Mouse (Mus musculus) forebrain, embryonic 13.5 days (tissue): Measurements from ENCODE around the gene Cox8a. TPM values are rescaled to one million over a fixed set of nuclear protein-coding genes. Genes with fewer than 3 reads are reported as not detected.

Experiments used
- ATAC-seq: fragments of 200-750 bp; cut with Nextera tagmentation; 2 replicates; pipeline ENCODE4 v1.8.0; 2017
- H3K27ac ChIP-seq: fragments of 300-500 bp; sonication (generic); 2 replicates; pipeline ENCODE4 v1.5.1; 2015; ENCODE audit warnings: inconsistent platforms, mild to moderate bottlenecking, moderate library complexity
- H3K27me3 ChIP-seq: fragments of 300-500 bp; sonication (generic); 2 replicates; pipeline ENCODE4 v1.6.1; 2015; ENCODE audit warnings: mild to moderate bottlenecking, inconsistent platforms
- H3K36me3 ChIP-seq: fragments of 300-500 bp; sonication (generic); 2 replicates; pipeline ENCODE4 v1.6.1; 2015; ENCODE audit warnings: mild to moderate bottlenecking, inconsistent platforms; ENCODE audit not compliant: poor library complexity, severe bottlenecking
- H3K4me1 ChIP-seq: fragments of 300-500 bp; sonication (generic); 2 replicates; pipeline ENCODE4 v1.6.1; 2015; ENCODE audit warnings: inconsistent platforms
- H3K4me2 ChIP-seq: fragments of 300-500 bp; sonication (generic); 2 replicates; pipeline ENCODE4 v1.6.1; 2015; ENCODE audit warnings: inconsistent platforms, mild to moderate bottlenecking, moderate library complexity
- H3K4me3 ChIP-seq: fragments of 300-500 bp; sonication (generic); 2 replicates; pipeline ENCODE4 v1.5.1; 2015; ENCODE audit warnings: mild to moderate bottlenecking, inconsistent platforms
- H3K9ac ChIP-seq: fragments of 300-500 bp; sonication (generic); 2 replicates; pipeline ENCODE4 v1.6.1; 2015; ENCODE audit warnings: mild to moderate bottlenecking, inconsistent platforms
- H3K9me3 ChIP-seq: fragments of 300-500 bp; sonication (generic); replicated peaks from 2 replicates; pipeline ENCODE4 v1.6.1; 2016; ENCODE audit warnings: inconsistent platforms
- WGBS: fragments of 180-500 bp; shearing (Covaris S2); methylation state at CpG from one replicate; pipeline ENCODE4 v1.1.7; 2015; 5-methylcytosine and 5-hydroxymethylcytosine counted together
- polyA plus RNA-seq: library from polyadenylated mRNA; unstranded; fragments of >200 nt; fragmentation: Nextera tagmentation; extraction: Ambion mirVana; gene quantifications from 2 replicates; pipeline ENCODE4 v1.2.1, GENCODE M21; 2015

Cox8a gene
- polyA plus RNA-seq, 1 experiment from 2014 or later, result 749 TPM

DNA sequence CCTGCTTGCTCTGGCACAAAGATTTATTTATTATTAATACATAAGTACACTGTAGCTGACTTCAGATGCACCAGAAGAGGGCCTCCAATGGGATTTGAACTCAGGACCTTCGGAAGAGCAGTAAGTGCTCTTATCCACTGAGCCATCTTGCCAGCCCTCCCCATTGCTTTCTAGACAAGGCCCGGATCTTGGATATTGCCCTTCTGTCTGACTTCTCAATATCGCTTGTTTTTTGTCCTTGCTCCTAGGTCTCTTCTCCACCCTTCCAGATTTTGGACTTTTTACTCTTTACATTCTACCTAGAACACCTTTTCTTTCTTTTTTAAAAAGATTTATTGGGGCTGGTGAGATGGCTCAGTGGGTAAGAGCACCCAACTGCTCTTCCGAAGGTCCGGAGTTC, 1.3 kb upstream of the Cox8a start:
- Histone ChIP-seq H3K9ac (no peak overlapping the region), H3K27ac (no peak overlapping the region), H3K4me3 (no peak overlapping the region), H3K9me3 (no peaks in the 10 kb centered on the region), H3K27me3 (no peaks in the 10 kb centered on the region), H3K4me1 (peaks cover 34% of the 10 kb centered on the region), H3K4me2 (no peak overlapping the region), H3K36me3 (peaks cover 22% of the 10 kb centered on the region)
- WGBS, result 97% methylated on average over 5 of the region's 5 CpGs
- no peak for ATAC-seq

DNA sequence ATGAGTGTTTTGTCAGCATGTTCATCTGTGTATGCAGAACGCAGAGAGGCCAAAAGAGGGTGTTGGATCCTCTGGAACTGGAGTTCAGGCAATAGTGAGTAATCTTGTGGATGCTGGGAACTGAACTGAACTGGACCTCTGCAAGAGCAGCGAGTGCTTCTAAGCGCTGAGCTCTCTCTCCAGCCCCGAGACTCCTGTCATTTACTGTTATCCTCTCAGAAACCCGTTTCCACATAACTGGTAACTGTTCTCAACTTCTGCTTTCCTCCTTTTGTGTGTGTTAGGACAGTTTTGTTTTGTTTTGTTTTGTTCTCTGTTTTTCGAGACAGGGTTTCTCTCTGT, 481 bp upstream of the Cox8a start:
- peak overlapping the region; percentile 79 for H3K4me3 ChIP-seq
- peak overlapping the region; percentile 67 for H3K27ac ChIP-seq
- peak; percentile 52; the same call in 1 of the 2 replicates for ATAC-seq
- peak overlapping the region; percentile 82 for H3K4me2 ChIP-seq
- H3K4me1 ChIP-seq, result peaks cover 34% of the 10 kb centered on the region
- WGBS, result 7% methylated on average over 6 of the region's 6 CpGs
- no peaks in the 10 kb centered on the region for H3K27me3 ChIP-seq
- 0 out of 2 replicates have a peak overlapping the region, but pooled peaks have one; percentile 81 for H3K9ac ChIP-seq
- no peaks in the 10 kb centered on the region for H3K9me3 ChIP-seq
- peaks cover 30% of the 10 kb centered on the region for H3K36me3 ChIP-seq

DNA sequence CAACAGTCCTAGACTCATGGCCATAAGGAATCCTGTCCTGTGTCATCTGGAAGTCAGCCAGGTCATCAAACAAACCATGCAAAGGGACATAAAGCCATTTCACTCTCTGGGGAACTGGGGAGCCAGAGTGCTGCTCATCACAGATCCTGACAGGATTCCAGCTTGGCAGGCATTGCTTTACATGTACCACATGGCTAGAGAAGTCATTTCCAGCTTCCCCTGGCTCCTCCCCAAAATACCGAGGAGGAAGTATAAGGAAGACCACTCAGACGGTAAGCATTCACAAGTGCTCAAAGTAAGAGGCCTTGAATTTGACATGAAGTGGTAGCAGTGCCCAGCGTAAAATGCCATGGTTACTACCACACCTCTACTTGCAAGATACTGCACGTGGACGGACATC, 2.9 kb downstream of the Cox8a start:
- 92% methylated on average over 5 of the region's 5 CpGs for WGBS
- Histone ChIP-seq H3K9ac (no peak overlapping the region), H3K4me1 (peaks cover 34% of the 10 kb centered on the region), H3K4me3 (no peak overlapping the region), H3K36me3 (peaks cover 38% of the 10 kb centered on the region), H3K9me3 (no peaks in the 10 kb centered on the region), H3K27me3 (no peaks in the 10 kb centered on the region), H3K27ac (no peak overlapping the region), H3K4me2 (no peak overlapping the region)
- no peak for ATAC-seq

DNA sequence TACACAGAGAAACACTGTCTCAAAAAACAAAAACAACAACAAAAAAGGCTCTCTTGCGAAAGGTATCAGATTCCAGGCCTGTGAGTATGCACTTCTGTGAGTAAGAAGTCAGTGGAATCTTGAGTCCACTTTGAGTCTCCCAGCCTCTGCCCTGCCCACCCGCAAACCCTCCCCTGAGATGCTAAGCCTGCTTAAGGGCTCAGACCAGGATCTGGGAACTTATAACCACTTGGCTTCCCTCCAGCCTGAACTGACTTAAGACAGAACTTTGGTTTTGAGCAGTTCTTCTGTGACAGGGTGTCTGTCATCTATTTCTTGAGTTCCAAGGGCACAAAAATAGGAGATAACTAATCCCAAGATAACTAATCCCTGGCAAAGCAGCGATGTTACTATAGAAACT, 4.4 kb downstream of the Cox8a start:
- peaks cover 38% of the 10 kb centered on the region for H3K36me3 ChIP-seq
- no peak overlapping the region for H3K4me2 ChIP-seq
- H3K4me1 ChIP-seq, result peaks cover 28% of the 10 kb centered on the region
- H3K9ac ChIP-seq, result no peak overlapping the region
- ATAC-seq, result no peak
- H3K27me3 ChIP-seq, result no peaks in the 10 kb centered on the region
- H3K4me3 ChIP-seq, result no peak overlapping the region
- no peak overlapping the region for H3K27ac ChIP-seq
- no peaks in the 10 kb centered on the region for H3K9me3 ChIP-seq
- 92% methylated on average over 3 of the region's 3 CpGs for WGBS

DNA sequence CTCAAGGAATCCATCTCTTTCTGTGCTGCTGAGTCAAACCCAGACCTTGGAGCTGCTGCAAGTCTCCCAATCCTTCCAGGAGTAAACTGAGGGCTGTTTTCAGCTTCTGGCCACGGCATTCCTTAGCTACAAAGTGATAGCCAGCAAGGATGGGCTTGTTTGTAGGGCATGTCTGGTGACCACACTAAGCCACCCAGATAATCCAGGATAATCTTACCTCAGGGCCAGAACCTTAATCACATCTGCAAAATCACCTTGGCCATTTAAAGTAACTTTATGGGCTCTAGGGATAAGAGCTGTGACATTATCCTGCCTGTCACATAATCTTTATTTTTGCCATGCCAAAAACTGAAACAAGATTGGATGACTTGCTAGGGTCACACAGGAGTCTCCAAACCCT, 5.2 kb downstream of the Cox8a start:
- H3K27me3 ChIP-seq, result no peaks in the 10 kb centered on the region
- H3K27ac ChIP-seq, result no peak overlapping the region
- peaks cover 38% of the 10 kb centered on the region for H3K36me3 ChIP-seq
- no peak overlapping the region for H3K4me2 ChIP-seq
- peaks cover 24% of the 10 kb centered on the region for H3K4me1 ChIP-seq
- ATAC-seq, result no peak
- no peaks in the 10 kb centered on the region for H3K9me3 ChIP-seq
- WGBS, result 81% methylated on average over 1 of the region's 1 CpGs
- H3K4me3 ChIP-seq, result no peak overlapping the region
- no peak overlapping the region for H3K9ac ChIP-seq

DNA sequence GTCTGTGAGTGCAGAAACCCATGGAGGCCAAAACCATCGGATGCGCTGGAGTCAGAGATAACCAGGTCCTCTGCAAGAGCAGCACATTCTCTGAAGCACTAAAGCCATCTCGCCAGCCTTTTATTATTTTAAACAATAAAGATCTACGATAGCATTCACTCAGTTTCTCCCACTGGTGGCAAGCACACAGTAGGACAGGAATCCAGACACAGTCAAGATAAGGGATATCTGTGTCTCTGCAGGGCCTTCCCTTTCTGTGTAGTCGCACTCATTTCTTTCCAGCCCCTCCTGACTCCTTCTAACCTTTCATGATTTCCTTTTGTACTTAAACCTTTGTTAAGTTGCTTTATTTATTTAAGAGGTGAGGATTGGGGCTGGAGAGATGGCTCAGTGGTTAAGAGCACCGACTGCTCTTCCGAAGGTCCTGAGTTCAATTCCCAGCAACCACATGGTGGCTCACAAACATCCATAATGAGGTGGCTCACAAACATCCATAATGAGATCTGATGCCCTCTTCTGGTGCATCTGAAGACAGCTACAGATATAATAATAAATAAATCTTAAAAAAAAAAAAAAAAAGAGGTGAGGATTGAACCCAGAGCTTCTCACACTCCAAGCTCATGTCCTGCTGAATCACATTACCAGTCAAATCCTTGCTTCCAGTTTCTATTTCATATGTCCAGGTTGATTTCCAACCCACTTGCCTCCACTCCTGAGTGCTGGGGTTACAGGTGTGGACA, 7.3 kb downstream of the Cox8a start:
- Histone ChIP-seq H3K4me2 (no peak overlapping the region), H3K36me3 (peaks cover 29% of the 10 kb centered on the region), H3K27me3 (no peaks in the 10 kb centered on the region), H3K4me1 (peaks cover 19% of the 10 kb centered on the region), H3K27ac (no peak overlapping the region), H3K4me3 (no peak overlapping the region), H3K9ac (no peak overlapping the region), H3K9me3 (no peaks in the 10 kb centered on the region)
- no peak for ATAC-seq
- 92% methylated on average over 7 of the region's 7 CpGs for WGBS

DNA sequence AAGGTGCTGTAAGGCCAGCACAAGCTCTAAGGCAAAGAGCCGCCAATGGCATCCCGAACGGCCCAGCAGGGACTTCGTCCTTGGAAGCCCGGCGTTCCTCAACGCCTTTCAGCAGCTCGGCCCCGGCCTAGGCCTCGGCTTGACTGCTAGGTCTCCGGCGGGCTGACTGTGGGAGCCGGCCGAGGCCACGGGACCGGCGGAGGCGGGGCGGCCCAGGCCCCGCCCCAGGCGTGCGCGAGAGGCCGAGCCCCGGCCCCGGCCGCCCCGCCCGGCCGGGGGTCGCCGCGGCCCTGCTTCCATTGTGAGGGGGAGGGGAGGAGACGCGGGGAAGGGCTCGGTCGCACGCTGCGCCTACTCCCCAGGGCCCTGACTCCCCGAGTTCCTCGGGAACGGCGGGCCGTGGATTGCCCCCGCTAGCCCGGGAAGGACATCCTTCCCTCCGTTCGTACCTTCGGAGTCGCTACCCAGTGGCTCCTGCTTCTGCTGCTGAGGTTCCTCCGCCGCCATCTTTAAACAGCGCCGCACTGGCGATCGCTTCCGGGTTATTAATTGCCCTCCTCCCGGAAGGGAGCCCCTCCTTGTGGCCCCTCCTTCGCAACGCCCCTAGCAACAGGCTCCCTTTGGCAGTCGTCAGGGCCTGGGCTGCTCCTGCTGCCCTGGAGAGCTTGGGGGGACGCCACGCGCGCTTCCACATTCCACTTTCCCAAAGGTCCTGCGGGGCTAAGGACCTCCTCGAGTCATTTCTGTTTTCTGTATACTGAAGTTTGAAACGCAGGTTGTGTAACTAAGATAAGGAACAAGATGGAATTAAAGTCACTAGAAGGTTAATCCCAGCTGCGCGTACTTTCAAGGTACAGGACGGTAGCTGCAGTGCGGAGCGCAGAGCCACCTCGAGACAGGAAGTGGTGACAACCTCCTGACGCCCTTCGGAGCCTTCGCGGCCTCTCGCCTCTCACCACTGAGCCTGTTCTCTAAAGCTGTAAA, 11.4 kb downstream of the Cox8a start, which contains the start of gene Otub1:
Gene Otub1, minus strand, starts transcription at position 564 of the 984 bp plus-strand sequence.
- H3K9ac ChIP-seq, result peak within 1 kb of the TSS; percentile 85
- peak within 1 kb of the TSS; percentile 93 for H3K4me2 ChIP-seq
- WGBS, result under 1% methylated on average over 53 of the region's 79 CpGs
- H3K9me3 ChIP-seq, result no peaks in the 10 kb centered on the region
- H3K36me3 ChIP-seq, result peaks cover 31% of the 10 kb centered on the region
- H3K4me1 ChIP-seq, result peaks cover 32% of the 10 kb centered on the region
- peak; percentile 97 for ATAC-seq
- peak within 1 kb of the TSS; percentile 85 for H3K4me3 ChIP-seq
- no peaks in the 10 kb centered on the region for H3K27me3 ChIP-seq
- H3K27ac ChIP-seq, result peak within 1 kb of the TSS; percentile 93

DNA sequence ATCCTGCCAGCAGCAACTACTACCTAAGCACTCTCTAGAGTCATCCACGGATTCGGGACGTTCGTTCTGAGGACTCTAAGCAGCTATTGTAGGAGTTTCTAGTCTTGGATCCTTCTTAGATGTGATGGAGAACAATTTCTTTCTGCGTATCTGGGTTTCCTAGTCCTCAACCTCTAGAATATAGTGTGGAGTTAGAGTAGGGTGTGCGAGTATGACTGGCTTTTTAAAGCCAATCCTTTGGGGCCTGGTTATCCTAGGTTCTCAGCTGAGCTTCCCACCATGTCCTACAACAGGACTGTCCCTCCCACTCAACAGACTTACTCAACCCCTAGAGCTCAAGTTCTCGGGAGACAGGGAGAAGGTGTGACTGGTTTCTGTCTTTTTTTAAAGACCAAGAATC, 12.1 kb downstream of the Cox8a start:
- WGBS, result 33% methylated on average over 7 of the region's 7 CpGs
- Histone ChIP-seq H3K4me1 (peaks cover 32% of the 10 kb centered on the region), H3K27ac (peak overlapping the region; percentile 93), H3K9me3 (no peaks in the 10 kb centered on the region), H3K9ac (peak overlapping the region; percentile 85), H3K36me3 (peaks cover 38% of the 10 kb centered on the region), H3K27me3 (no peaks in the 10 kb centered on the region), H3K4me2 (peak overlapping the region; percentile 93), H3K4me3 (peak overlapping the region; percentile 85)
- no peak for ATAC-seq

DNA sequence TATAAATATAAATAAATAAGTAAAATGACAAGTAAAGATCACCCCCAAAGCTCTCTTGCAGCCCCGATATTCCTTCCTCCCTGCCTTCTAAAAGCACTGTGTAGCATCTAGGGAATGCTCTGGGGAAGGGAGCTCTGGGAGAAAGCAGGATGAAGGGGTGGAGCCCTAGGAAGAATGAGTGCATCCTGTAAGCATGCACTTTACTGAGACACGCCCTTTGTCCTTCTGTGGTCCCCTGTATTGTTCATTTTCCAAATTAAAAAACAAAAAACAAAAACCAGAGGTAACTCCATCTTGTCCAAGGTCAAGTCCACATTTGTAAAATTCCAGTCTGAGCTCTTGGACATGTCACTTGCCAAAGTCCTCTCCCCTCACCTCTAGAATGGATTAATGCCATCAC, 12.5 kb downstream of the Cox8a start:
- Histone ChIP-seq H3K27me3 (no peaks in the 10 kb centered on the region), H3K4me3 (peak overlapping the region; percentile 85), H3K36me3 (peaks cover 42% of the 10 kb centered on the region), H3K9me3 (no peaks in the 10 kb centered on the region), H3K27ac (no peak overlapping the region), H3K9ac (peak overlapping the region; percentile 85), H3K4me1 (peaks cover 32% of the 10 kb centered on the region), H3K4me2 (peak overlapping the region; percentile 93)
- no peak for ATAC-seq
- WGBS, result 80% methylated on average over 2 of the region's 2 CpGs

DNA sequence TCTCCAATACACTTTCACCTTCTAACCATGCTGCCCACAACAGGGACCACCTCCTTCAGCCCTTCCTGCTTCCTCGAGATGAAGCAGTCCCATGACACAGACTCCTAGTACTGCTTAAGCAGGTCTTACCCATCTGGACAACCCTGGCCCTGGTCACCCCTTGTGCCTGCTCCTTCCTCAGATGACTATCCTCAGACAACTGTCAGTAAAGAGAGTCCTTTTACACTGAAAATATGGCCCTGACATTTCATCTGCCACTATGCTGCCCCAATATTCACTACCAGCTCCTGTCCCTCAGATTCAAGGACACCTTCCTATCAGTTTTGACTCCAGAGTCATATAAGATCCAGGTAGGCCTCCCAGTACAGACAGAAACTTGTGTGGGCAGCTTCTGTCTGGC, 17.0 kb downstream of the Cox8a start:
- Histone ChIP-seq H3K36me3 (peaks cover 74% of the 10 kb centered on the region), H3K27ac (no peak overlapping the region)
- no peak for ATAC-seq

DNA sequence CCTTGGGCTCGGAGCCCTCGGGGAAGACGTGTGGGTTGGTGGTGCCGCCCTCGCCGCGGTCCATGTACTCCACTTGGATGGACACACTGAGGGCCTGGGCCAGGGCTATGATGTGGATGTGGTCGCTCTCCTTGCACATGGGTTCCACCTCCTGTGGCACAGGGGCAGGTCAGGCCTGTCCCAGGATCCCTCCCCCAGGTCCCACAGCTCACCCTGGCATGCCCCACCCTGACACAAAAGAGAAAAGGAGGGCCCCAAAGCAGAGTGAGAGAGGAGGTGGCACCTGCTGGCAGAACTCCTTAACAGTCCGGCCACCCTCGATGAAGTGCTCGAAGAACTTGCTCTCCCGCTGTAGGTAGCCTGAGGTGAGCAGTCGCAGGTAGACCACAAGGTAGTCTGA, 18.3 kb downstream of the Cox8a start:
- no peaks in the 10 kb centered on the region for H3K9me3 ChIP-seq
- H3K36me3 ChIP-seq, result peaks cover 71% of the 10 kb centered on the region
- no peak overlapping the region for H3K4me2 ChIP-seq
- WGBS, result 93% methylated on average over 13 of the region's 13 CpGs
- H3K27me3 ChIP-seq, result 0 out of 2 replicates have a peak, but pooled peaks cover 4% of the 10 kb centered on the region
- ATAC-seq, result no peak
- H3K4me3 ChIP-seq, result no peak overlapping the region
- no peak overlapping the region for H3K27ac ChIP-seq
- H3K4me1 ChIP-seq, result peaks cover 28% of the 10 kb centered on the region
- no peak overlapping the region for H3K9ac ChIP-seq

More for the DNA sequence above, 17.0 kb downstream of the Cox8a start:
- Histone ChIP-seq H3K9ac (no peak overlapping the region), H3K4me2 (no peak overlapping the region), H3K27me3 (no peaks in the 10 kb centered on the region), H3K9me3 (no peaks in the 10 kb centered on the region), H3K4me3 (no peak overlapping the region), H3K4me1 (peaks cover 41% of the 10 kb centered on the region)
- 68% methylated on average over 1 of the region's 1 CpGs for WGBS

DNA sequence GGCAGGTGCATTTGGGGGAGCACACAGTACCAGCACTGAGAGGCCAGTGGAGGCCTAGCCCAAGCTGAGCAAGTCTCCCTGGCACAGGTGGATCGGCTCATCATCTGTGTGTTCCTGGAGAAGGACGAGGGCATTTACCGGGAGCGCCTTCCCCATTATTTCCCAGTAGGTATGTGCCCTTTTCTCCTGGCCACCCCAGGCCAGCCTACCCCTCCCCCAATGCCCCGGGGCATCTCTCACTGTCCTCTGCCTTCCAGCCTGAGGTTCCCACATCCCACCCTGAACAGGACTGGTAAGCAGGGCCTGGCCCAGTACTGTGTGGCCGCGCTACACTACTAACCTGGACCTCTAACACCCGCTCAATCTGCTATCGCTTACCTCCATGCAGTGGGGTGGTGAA, 20.0 kb downstream of the Cox8a start:
- peaks cover 55% of the 10 kb centered on the region for H3K36me3 ChIP-seq
- no peak overlapping the region for H3K4me2 ChIP-seq
- no peak for ATAC-seq
- H3K27me3 ChIP-seq, result peaks cover 7% of the 10 kb centered on the region; the same call in 1 of the 2 replicates
- no peak overlapping the region for H3K4me3 ChIP-seq
- H3K27ac ChIP-seq, result no peak overlapping the region
- H3K9me3 ChIP-seq, result no peaks in the 10 kb centered on the region
- whole genome bisulfite sequencing, result 77% methylated on average over 9 of the region's 9 CpGs
- no peak overlapping the region for H3K9ac ChIP-seq
- peaks cover 30% of the 10 kb centered on the region for H3K4me1 ChIP-seq
